Mouse (Mus musculus) E14TG2a.4 (cell line): ENCODE measurements around the gene Pmch.

Experiments
- H3K27me3 ChIP-seq: 2 replicates; pipeline ENCODE4 v1.6.1; 2014; ENCODE audit warnings: low read length, control low read depth; ENCODE audit not compliant: insufficient read depth
- H3K36me3 ChIP-seq: 2 replicates; pipeline ENCODE4 v1.6.1; 2014; ENCODE audit warnings: low read length, control low read depth; ENCODE audit not compliant: insufficient read depth
- H3K4me1 ChIP-seq: replicated peaks from 2 replicates; pipeline ENCODE4 v1.6.1; 2014; ENCODE audit warnings: low read depth, low read length, control low read depth
- H3K4me3 ChIP-seq: replicated peaks from 2 replicates; pipeline ENCODE4 v1.5.1; 2014; ENCODE audit warnings: mild to moderate bottlenecking, low read length
- H3K9me3 ChIP-seq: 2 replicates; pipeline ENCODE4 v1.6.1; 2014; ENCODE audit warnings: low read length, control low read depth
- CTCF ChIP-seq: conservative IDR thresholded peaks from 2 replicates; pipeline ENCODE4 v1.5.1; 2014; ENCODE audit warnings: low read length
- NANOG ChIP-seq: IDR thresholded peaks from 2 replicates; pipeline ENCODE4 v1.6.1; 2014; ENCODE audit warnings: borderline replicate concordance, low read length, mixed read lengths
- POU5F1 ChIP-seq: IDR thresholded peaks from 2 replicates; pipeline ENCODE4 v1.6.1; 2014; ENCODE audit warnings: low read length, borderline replicate concordance

The Pmch gene

GRCm38 (mm10) chr10:88106169-88106568, 15.3 kb downstream of the Pmch start:
- Histone ChIP-seq H3K4me3 (no peak overlapping the region), H3K9me3 (no peaks in the 10 kb centered on the region), H3K27me3 (no peaks in the 10 kb centered on the region), H3K4me1 (no peaks in the 10 kb centered on the region), H3K36me3 (peaks cover 10% of the 10 kb centered on the region)
- TF ChIP-seq CTCF (no peak), POU5F1 (no peak), NANOG (no peak)

- TF ChIP-seq POU5F1 (no peak), NANOG (no peak), CTCF (no peak)
- peaks cover 20% of the 10 kb centered on the region for H3K36me3 ChIP-seq
- H3K4me1 ChIP-seq = no peaks in the 10 kb centered on the region
- H3K9me3 ChIP-seq = no peaks in the 10 kb centered on the region
- no peak overlapping the region for H3K4me3 ChIP-seq
- no peaks in the 10 kb centered on the region for H3K27me3 ChIP-seq
These were observed 22.4 kb downstream of the Pmch start for GRCm38 (mm10) chr10:88113290-88113689.

- Histone ChIP-seq H3K9me3 (no peaks in the 10 kb centered on the region), H3K36me3 (peaks cover 8% of the 10 kb centered on the region), H3K4me3 (no peak overlapping the region), H3K27me3 (no peaks in the 10 kb centered on the region), H3K4me1 (no peaks in the 10 kb centered on the region)
- TF ChIP-seq CTCF (no peak), POU5F1 (no peak), NANOG (no peak)
These were observed 28.8 kb downstream of the Pmch start for GRCm38 (mm10) chr10:88119721-88120120.

GRCm38 (mm10) chr10:88135630-88136029, 44.8 kb downstream of the Pmch start:
- Histone ChIP-seq H3K36me3 (peaks cover 5% of the 10 kb centered on the region; the same call in 1 of the 2 replicates), H3K27me3 (no peaks in the 10 kb centered on the region), H3K4me1 (no peaks in the 10 kb centered on the region; the same call in 1 of the 2 replicates), H3K9me3 (no peaks in the 10 kb centered on the region), H3K4me3 (no peak overlapping the region)
- no peak for TF ChIP-seq CTCF
- TF ChIP-seq NANOG = no peak
- no peak for TF ChIP-seq POU5F1
